Mouse (Mus musculus): Measurements from ENCODE around the gene Birc6.

- TF ChIP-seq CTCF (IDR thresholded peaks at IDR 0.05; ENCODE audit: extremely low read depth, insufficient read depth, low read length), result no peak
- TF ChIP-seq POLR2A (IDR thresholded peaks at IDR 0.05; ENCODE audit: extremely low read depth, insufficient read depth, low read length), result no peak
Observed at GRCm38 (mm10) chr17:74586768-74587167, 58.7 kb downstream of the Birc6 start.
